Mouse (Mus musculus): ENCODE data around the gene Ep400. TPM values are rescaled to one million over a fixed set of nuclear protein-coding genes. Genes with fewer than 3 reads are reported as not detected.

The Ep400 gene
- polyA plus RNA-seq, 1 experiment from 2014 or later = 56.3 TPM

GRCm38 (mm10) chr5:110769272-110769671, 1.2 kb downstream of the Ep400 start:
- 63% methylated on average over 4 of the region's 4 CpGs for WGBS
- H3K9me3 ChIP-seq (ENCODE audit: control insufficient read depth, low read length) = no peaks in the 10 kb centered on the region
- no peak for ATAC-seq (ENCODE audit: low FRiP score, low TSS enrichment)
- H3K36me3 ChIP-seq (ENCODE audit: control insufficient read depth, insufficient read depth, low read length) = peaks cover 11% of the 10 kb centered on the region
- H3K4me2 ChIP-seq (replicated peaks; ENCODE audit: low read depth, low read length) = peak overlapping the region; percentile 58
- H3K4me3 ChIP-seq (ENCODE audit: low read length) = peak overlapping the region; percentile 96
- H3K9ac ChIP-seq (ENCODE audit: low read depth, low read length) = peak overlapping the region; percentile 92
- H3K27me3 ChIP-seq (ENCODE audit: control insufficient read depth, insufficient read depth, low read length) = no peaks in the 10 kb centered on the region
- no peak overlapping the region for H3K27ac ChIP-seq (ENCODE audit: low read depth, low read length)
- H3K4me1 ChIP-seq (ENCODE audit: control insufficient read depth, insufficient read depth, low read length) = peaks cover 11% of the 10 kb centered on the region

- Histone ChIP-seq H3K4me2 (replicated peaks; ENCODE audit: low read depth, low read length) (no peak overlapping the region), H3K9ac (ENCODE audit: low read depth, low read length) (no peak overlapping the region), H3K4me3 (ENCODE audit: low read length) (no peak overlapping the region), H3K9me3 (ENCODE audit: control insufficient read depth, low read length) (no peaks in the 10 kb centered on the region), H3K27me3 (ENCODE audit: control insufficient read depth, insufficient read depth, low read length) (no peaks in the 10 kb centered on the region), H3K27ac (ENCODE audit: low read depth, low read length) (no peak overlapping the region), H3K4me1 (ENCODE audit: control insufficient read depth, insufficient read depth, low read length) (peaks cover 6% of the 10 kb centered on the region; the same call in 1 of the 2 replicates), H3K36me3 (ENCODE audit: control insufficient read depth, insufficient read depth, low read length) (no peaks in the 10 kb centered on the region)
- ATAC-seq (ENCODE audit: low FRiP score, low TSS enrichment) = no peak
- 96% methylated on average over 8 of the region's 8 CpGs for WGBS
Measured at GRCm38 (mm10) chr5:110763890-110764289, 6.6 kb downstream of the Ep400 start.

DNA sequence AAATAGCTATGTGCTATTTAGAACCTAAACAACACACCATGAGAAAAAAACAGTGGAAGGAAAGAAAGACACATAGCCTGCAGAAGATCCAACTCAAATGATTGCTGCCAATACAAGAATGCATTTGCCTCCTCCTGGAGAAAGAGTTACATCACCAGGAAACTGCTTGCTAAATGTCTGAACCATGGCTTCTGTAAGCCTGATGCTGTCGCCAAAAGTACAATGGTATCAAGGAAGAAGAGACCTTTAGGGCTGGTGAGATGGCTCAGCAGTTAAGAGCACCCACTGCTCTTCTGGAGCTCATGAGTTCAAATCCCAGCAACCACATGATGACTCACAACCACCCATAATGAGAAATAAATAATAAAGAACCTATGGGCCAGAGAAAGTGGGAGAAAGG, 25.5 kb downstream of the Ep400 start:
- H3K4me3 ChIP-seq (ENCODE audit: low read length) = no peak overlapping the region
- H3K9me3 ChIP-seq (ENCODE audit: control insufficient read depth, low read length) = no peaks in the 10 kb centered on the region
- peaks cover 11% of the 10 kb centered on the region for H3K36me3 ChIP-seq (ENCODE audit: control insufficient read depth, insufficient read depth, low read length)
- 85% methylated on average over 1 of the region's 1 CpGs for WGBS
- no peak overlapping the region for H3K27ac ChIP-seq (ENCODE audit: low read depth, low read length)
- no peak overlapping the region for H3K9ac ChIP-seq (ENCODE audit: low read depth, low read length)
- no peak for ATAC-seq (ENCODE audit: low FRiP score, low TSS enrichment)
- H3K27me3 ChIP-seq (ENCODE audit: control insufficient read depth, insufficient read depth, low read length) = no peaks in the 10 kb centered on the region
- H3K4me1 ChIP-seq (ENCODE audit: control insufficient read depth, insufficient read depth, low read length) = no peaks in the 10 kb centered on the region
- H3K4me2 ChIP-seq (replicated peaks; ENCODE audit: low read depth, low read length) = no peak overlapping the region

DNA sequence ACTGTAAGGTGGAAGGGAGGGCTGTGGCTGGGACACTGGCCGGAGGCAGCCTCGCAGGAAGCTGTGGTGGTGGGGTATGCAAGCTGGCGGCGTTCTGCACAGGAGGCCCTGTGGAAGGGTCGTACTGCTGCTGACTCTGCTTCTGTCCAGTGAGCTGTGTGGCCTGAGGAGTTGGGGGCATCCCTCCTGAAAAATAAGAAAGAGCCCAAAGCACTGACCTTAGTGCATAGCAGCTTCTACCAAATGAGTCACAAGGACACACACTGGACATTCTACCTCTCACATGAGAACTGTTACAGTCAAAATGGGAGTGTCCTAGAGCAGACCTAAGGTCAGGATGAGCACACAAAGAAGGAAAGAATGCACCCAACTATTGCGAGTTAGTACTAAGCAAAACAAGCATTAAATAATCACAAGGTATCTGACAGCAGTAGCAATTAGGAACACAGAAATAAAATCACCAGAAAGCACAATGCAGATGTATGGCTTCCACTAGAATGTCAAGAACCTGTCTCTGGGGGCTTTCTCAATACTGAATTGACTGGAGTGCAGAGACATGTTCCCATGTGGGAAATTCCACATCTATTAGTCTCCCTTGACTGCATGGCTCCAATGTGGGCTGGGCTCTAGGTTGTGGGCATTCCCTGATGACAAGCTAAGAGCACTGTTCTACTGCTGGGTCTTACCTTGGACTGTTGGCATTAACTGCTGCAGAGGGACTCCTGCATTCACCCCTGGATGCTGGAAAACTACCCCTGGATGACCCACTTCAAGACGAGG, 30.8 kb downstream of the Ep400 start:
- Histone ChIP-seq H3K9me3 (ENCODE audit: control insufficient read depth, low read length) (no peaks in the 10 kb centered on the region), H3K27me3 (ENCODE audit: control insufficient read depth, insufficient read depth, low read length) (no peaks in the 10 kb centered on the region), H3K4me1 (ENCODE audit: control insufficient read depth, insufficient read depth, low read length) (no peaks in the 10 kb centered on the region), H3K4me3 (ENCODE audit: low read length) (no peak overlapping the region), H3K36me3 (ENCODE audit: control insufficient read depth, insufficient read depth, low read length) (peaks cover 61% of the 10 kb centered on the region), H3K27ac (ENCODE audit: low read depth, low read length) (no peak overlapping the region), H3K4me2 (replicated peaks; ENCODE audit: low read depth, low read length) (no peak overlapping the region), H3K9ac (ENCODE audit: low read depth, low read length) (no peak overlapping the region)
- no peak for ATAC-seq (ENCODE audit: low FRiP score, low TSS enrichment)
- 87% methylated on average over 7 of the region's 7 CpGs for WGBS

GRCm38 (mm10) chr5:110735606-110736005, 34.9 kb downstream of the Ep400 start:
- H3K27ac ChIP-seq (ENCODE audit: low read depth, low read length) = no peak overlapping the region
- H3K36me3 ChIP-seq (ENCODE audit: control insufficient read depth, insufficient read depth, low read length) = peaks cover 85% of the 10 kb centered on the region
- H3K9ac ChIP-seq (ENCODE audit: low read depth, low read length) = no peak overlapping the region
- WGBS = 94% methylated on average over 1 of the region's 1 CpGs
- no peaks in the 10 kb centered on the region for H3K9me3 ChIP-seq (ENCODE audit: control insufficient read depth, low read length)
- no peaks in the 10 kb centered on the region for H3K27me3 ChIP-seq (ENCODE audit: control insufficient read depth, insufficient read depth, low read length)
- no peak for ATAC-seq (ENCODE audit: low FRiP score, low TSS enrichment)
- no peak overlapping the region for H3K4me3 ChIP-seq (ENCODE audit: low read length)
- H3K4me2 ChIP-seq (replicated peaks; ENCODE audit: low read depth, low read length) = no peak overlapping the region
- H3K4me1 ChIP-seq (ENCODE audit: control insufficient read depth, insufficient read depth, low read length) = no peaks in the 10 kb centered on the region

GRCm38 (mm10) chr5:110733231-110733823, 37.2 kb downstream of the Ep400 start:
- no peaks in the 10 kb centered on the region for H3K4me1 ChIP-seq (ENCODE audit: control insufficient read depth, insufficient read depth, low read length)

DNA sequence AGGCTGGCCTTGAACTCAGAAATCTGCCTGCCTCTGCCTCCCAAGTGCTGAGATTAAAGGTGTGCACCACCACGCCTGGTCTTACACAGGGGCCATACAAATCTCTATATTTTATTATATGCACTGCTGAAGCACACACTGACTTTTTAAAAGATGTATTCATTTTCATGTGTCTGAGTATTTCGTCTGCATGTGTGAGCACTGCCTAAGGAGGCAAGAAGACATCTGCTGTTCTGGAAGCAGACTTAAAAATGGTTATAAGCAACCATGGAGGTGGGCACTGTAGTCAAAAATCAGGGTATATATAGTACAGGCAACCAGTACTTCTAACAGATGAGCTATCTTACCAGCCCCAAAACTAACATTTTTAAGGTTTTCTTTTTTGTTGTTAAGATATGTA, 39.3 kb downstream of the Ep400 start:
- Histone ChIP-seq H3K4me2 (replicated peaks; ENCODE audit: low read depth, low read length) (no peak overlapping the region), H3K4me3 (ENCODE audit: low read length) (no peak overlapping the region), H3K4me1 (ENCODE audit: control insufficient read depth, insufficient read depth, low read length) (no peaks in the 10 kb centered on the region), H3K27ac (ENCODE audit: low read depth, low read length) (no peak overlapping the region), H3K9me3 (ENCODE audit: control insufficient read depth, low read length) (no peaks in the 10 kb centered on the region), H3K36me3 (ENCODE audit: control insufficient read depth, insufficient read depth, low read length) (peaks cover 74% of the 10 kb centered on the region), H3K9ac (ENCODE audit: low read depth, low read length) (no peak overlapping the region), H3K27me3 (ENCODE audit: control insufficient read depth, insufficient read depth, low read length) (no peaks in the 10 kb centered on the region)
- 90% methylated on average over 2 of the region's 2 CpGs for WGBS
- ATAC-seq (ENCODE audit: low FRiP score, low TSS enrichment) = no peak

More at GRCm38 (mm10) chr5:110733231-110733823, 37.2 kb downstream of the Ep400 start:
- Histone ChIP-seq H3K27ac (ENCODE audit: low read depth, low read length) (no peak overlapping the region), H3K4me2 (replicated peaks; ENCODE audit: low read depth, low read length) (no peak overlapping the region), H3K36me3 (ENCODE audit: control insufficient read depth, insufficient read depth, low read length) (peaks cover 79% of the 10 kb centered on the region), H3K4me3 (ENCODE audit: low read length) (no peak overlapping the region), H3K9ac (ENCODE audit: low read depth, low read length) (no peak overlapping the region), H3K9me3 (ENCODE audit: control insufficient read depth, low read length) (no peaks in the 10 kb centered on the region), H3K27me3 (ENCODE audit: control insufficient read depth, insufficient read depth, low read length) (no peaks in the 10 kb centered on the region)
- no peak for ATAC-seq (ENCODE audit: low FRiP score, low TSS enrichment)
- whole genome bisulfite sequencing = 94% methylated on average over 4 of the region's 4 CpGs

GRCm38 (mm10) chr5:110727850-110728249, 42.7 kb downstream of the Ep400 start:
- Histone ChIP-seq H3K27ac (ENCODE audit: low read depth, low read length) (no peak overlapping the region), H3K9ac (ENCODE audit: low read depth, low read length) (no peak overlapping the region), H3K36me3 (ENCODE audit: control insufficient read depth, insufficient read depth, low read length) (peaks cover 82% of the 10 kb centered on the region), H3K27me3 (ENCODE audit: control insufficient read depth, insufficient read depth, low read length) (no peaks in the 10 kb centered on the region), H3K4me2 (replicated peaks; ENCODE audit: low read depth, low read length) (no peak overlapping the region), H3K4me1 (ENCODE audit: control insufficient read depth, insufficient read depth, low read length) (no peaks in the 10 kb centered on the region), H3K9me3 (ENCODE audit: control insufficient read depth, low read length) (no peaks in the 10 kb centered on the region), H3K4me3 (ENCODE audit: low read length) (no peak overlapping the region)
- 87% methylated on average over 1 of the region's 1 CpGs for WGBS
- ATAC-seq (ENCODE audit: low FRiP score, low TSS enrichment) = no peak

DNA sequence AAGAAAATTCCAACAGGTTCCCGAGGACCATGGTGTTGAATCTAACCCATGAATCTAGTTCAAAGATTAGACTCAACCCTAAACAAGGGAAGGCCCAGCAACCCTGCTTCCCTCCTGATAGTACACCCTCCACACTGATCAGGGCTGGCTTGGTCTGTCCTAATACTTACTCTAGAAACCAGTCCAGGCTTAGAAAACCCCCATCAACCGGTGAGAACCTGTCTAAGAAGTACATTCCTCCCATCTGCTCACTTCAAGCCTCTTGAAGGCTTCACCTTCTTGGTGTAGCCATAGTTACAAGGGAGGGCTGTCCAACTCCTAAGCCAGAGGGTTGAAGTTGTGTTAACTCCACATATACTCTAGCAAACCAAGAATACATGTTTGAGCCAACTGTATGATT, 47.0 kb downstream of the Ep400 start:
- H3K27ac ChIP-seq (ENCODE audit: low read depth, low read length) = no peak overlapping the region
- H3K4me3 ChIP-seq (ENCODE audit: low read length) = no peak overlapping the region
- WGBS = 95% methylated on average over 2 of the region's 2 CpGs
- ATAC-seq (ENCODE audit: low FRiP score, low TSS enrichment) = no peak
- H3K4me1 ChIP-seq (ENCODE audit: control insufficient read depth, insufficient read depth, low read length) = no peaks in the 10 kb centered on the region
- peaks cover 86% of the 10 kb centered on the region for H3K36me3 ChIP-seq (ENCODE audit: control insufficient read depth, insufficient read depth, low read length)
- H3K9ac ChIP-seq (ENCODE audit: low read depth, low read length) = no peak overlapping the region
- no peaks in the 10 kb centered on the region for H3K27me3 ChIP-seq (ENCODE audit: control insufficient read depth, insufficient read depth, low read length)
- no peak overlapping the region for H3K4me2 ChIP-seq (replicated peaks; ENCODE audit: low read depth, low read length)
- no peaks in the 10 kb centered on the region for H3K9me3 ChIP-seq (ENCODE audit: control insufficient read depth, low read length)

All from kidney, embryonic 14.5 days (tissue).